Mouse (Mus musculus) midbrain, embryonic 10.5 days (tissue): ENCODE measurements at regions not wholly inside any gene's neighbourhood (a gene's known extent, or its start where the extent isn't known, plus 50 kb on each side); places are given as distances from the start of the nearest gene placed in this dataset.

ENCODE experiments used
- DNase-seq: peaks from one replicate; pipeline ENCODE4 v3.0.0-alpha.2; 2017; ENCODE audit warnings: low spot score
- H3K27ac ChIP-seq: fragments of 300-500 bp; sonication (generic); replicated peaks from 2 replicates; pipeline ENCODE4 v1.5.1; 2016; ENCODE audit warnings: mild to moderate bottlenecking
- H3K27me3 ChIP-seq: fragments of 300-500 bp; sonication (generic); 2 replicates; pipeline ENCODE4 v1.6.1; 2016; ENCODE audit warnings: low read depth, mild to moderate bottlenecking; ENCODE audit not compliant: poor library complexity, severe bottlenecking
- H3K36me3 ChIP-seq: fragments of 300-500 bp; sonication (generic); 2 replicates; pipeline ENCODE4 v1.6.1; 2016; ENCODE audit warnings: mild to moderate bottlenecking, moderate library complexity
- H3K4me1 ChIP-seq: fragments of 300-500 bp; sonication (generic); 2 replicates; pipeline ENCODE4 v1.6.1; 2016
- H3K4me3 ChIP-seq: fragments of 300-500 bp; sonication (generic); 2 replicates; pipeline ENCODE4 v1.5.1; 2016; ENCODE audit warnings: mild to moderate bottlenecking, moderate library complexity
- H3K9me3 ChIP-seq: fragments of 300-500 bp; sonication (generic); replicated peaks from 2 replicates; pipeline ENCODE4 v1.6.1; 2016; ENCODE audit warnings: mild to moderate bottlenecking
- WGBS: fragments of 180-500 bp; shearing (Covaris S2); methylation state at CpG from one replicate; pipeline ENCODE4 v1.1.7; 2016; 5-methylcytosine and 5-hydroxymethylcytosine counted together

GRCm38 (mm10) chr9:34029503-34030169 lies 456.1 kb upstream of the Kirrel3 start:
- 58% methylated on average over 10 of the region's 10 CpGs for WGBS
- Histone ChIP-seq H3K4me1 (peaks cover 9% of the 10 kb centered on the region), H3K4me3 (no peak overlapping the region), H3K27ac (0 out of 2 replicates have a peak overlapping the region, but pooled peaks have one; percentile 28), H3K9me3 (no peaks in the 10 kb centered on the region), H3K36me3 (no peaks in the 10 kb centered on the region), H3K27me3 (no peaks in the 10 kb centered on the region)
- peak; percentile 20 for DNase-seq

- Histone ChIP-seq H3K36me3 (no peaks in the 10 kb centered on the region), H3K4me1 (no peaks in the 10 kb centered on the region), H3K9me3 (no peaks in the 10 kb centered on the region), H3K27me3 (no peaks in the 10 kb centered on the region), H3K4me3 (no peak overlapping the region), H3K27ac (no peak overlapping the region)
- DNase-seq: no peak
- WGBS: 76% methylated on average over 2 of the region's 2 CpGs
These were observed 431.3 kb upstream of the Kirrel3 start for GRCm38 (mm10) chr9:34054435-34054834.
